Mouse (Mus musculus) midbrain, embryonic 13.5 days (tissue): ENCODE measurements around the gene Rap1gap2. TPM values are rescaled to one million over a fixed set of nuclear protein-coding genes. Genes with fewer than 3 reads are reported as not detected.

ENCODE experiments used
- ATAC-seq: fragments of 200-750 bp; cut with Nextera tagmentation; 2 replicates; pipeline ENCODE4 v1.8.0; 2017; ENCODE audit warnings: mild to moderate bottlenecking, moderate TSS enrichment, moderate library complexity
- H3K27ac ChIP-seq: fragments of 300-500 bp; sonication (generic); 2 replicates; pipeline ENCODE4 v1.5.1; 2015; ENCODE audit warnings: inconsistent platforms, mild to moderate bottlenecking, moderate library complexity
- H3K27me3 ChIP-seq: fragments of 300-500 bp; sonication (generic); 2 replicates; pipeline ENCODE4 v1.6.1; 2015; ENCODE audit warnings: mild to moderate bottlenecking, inconsistent platforms
- H3K36me3 ChIP-seq: fragments of 300-500 bp; sonication (generic); 2 replicates; pipeline ENCODE4 v1.6.1; 2015; ENCODE audit warnings: mild to moderate bottlenecking, inconsistent platforms
- H3K4me1 ChIP-seq: fragments of 300-500 bp; sonication (generic); replicated peaks from 2 replicates; pipeline ENCODE4 v1.6.1; 2015; ENCODE audit warnings: inconsistent platforms
- H3K4me2 ChIP-seq: fragments of 300-500 bp; sonication (generic); replicated peaks from 2 replicates; pipeline ENCODE4 v1.6.1; 2015; ENCODE audit warnings: moderate library complexity, mild to moderate bottlenecking, inconsistent platforms
- H3K4me3 ChIP-seq: fragments of 300-500 bp; sonication (generic); replicated peaks from 2 replicates; pipeline ENCODE4 v1.5.1; 2015; ENCODE audit warnings: mild to moderate bottlenecking, inconsistent platforms
- H3K9ac ChIP-seq: fragments of 300-500 bp; sonication (generic); replicated peaks from 2 replicates; pipeline ENCODE4 v1.6.1; 2015; ENCODE audit warnings: mild to moderate bottlenecking, inconsistent platforms
- H3K9me3 ChIP-seq: fragments of 300-500 bp; sonication (generic); 2 replicates; pipeline ENCODE4 v1.6.1; 2016; ENCODE audit warnings: mild to moderate bottlenecking, inconsistent platforms
- WGBS: fragments of 180-500 bp; shearing (Covaris S2); methylation state at CpG from one replicate; pipeline ENCODE4 v1.1.7; 2015; 5-methylcytosine and 5-hydroxymethylcytosine counted together
- polyA plus RNA-seq: library from polyadenylated mRNA; unstranded; fragments of >200 nt; fragmentation: Nextera tagmentation; extraction: Ambion mirVana; gene quantifications from 2 replicates; pipeline ENCODE4 v1.2.1, GENCODE M21; 2015

Rap1gap2 gene
- polyA plus RNA-seq, 1 experiment from 2014 or later, result 7.3 TPM

- Histone ChIP-seq H3K9me3 (no peaks in the 10 kb centered on the region), H3K4me1 (peaks cover 10% of the 10 kb centered on the region), H3K36me3 (no peaks in the 10 kb centered on the region), H3K9ac (peak within 1 kb of the TSS; percentile 80), H3K4me3 (peak within 1 kb of the TSS; percentile 71), H3K4me2 (peak within 1 kb of the TSS; percentile 79), H3K27me3 (peaks cover 34% of the 10 kb centered on the region), H3K27ac (no peak within 1 kb of the TSS)
- under 1% methylated on average over 56 of the region's 63 CpGs for WGBS
- peak; percentile 87 for ATAC-seq
These were observed 8.7 kb upstream of the Rap1gap2 start, which contains the start of gene Ccdc92b for GRCm38 (mm10) chr11:74619201-74619955. Gene Ccdc92b (plus strand): TSS chr11:74619605.

- Histone ChIP-seq H3K4me3 (no peak overlapping the region), H3K9me3 (no peaks in the 10 kb centered on the region), H3K27ac (no peak overlapping the region), H3K36me3 (no peaks in the 10 kb centered on the region), H3K27me3 (peaks cover 53% of the 10 kb centered on the region), H3K4me1 (peaks cover 15% of the 10 kb centered on the region), H3K4me2 (no peak overlapping the region), H3K9ac (no peak overlapping the region)
- no peak for ATAC-seq
- 60% methylated on average over 5 of the region's 5 CpGs for WGBS
These were observed 4.9 kb upstream of the Rap1gap2 start for GRCm38 (mm10) chr11:74615571-74615970.

GRCm38 (mm10) chr11:74613428-74613827 is 2.7 kb upstream of the Rap1gap2 start:
- Histone ChIP-seq H3K9me3 (no peaks in the 10 kb centered on the region), H3K27me3 (peaks cover 65% of the 10 kb centered on the region), H3K4me1 (peaks cover 9% of the 10 kb centered on the region), H3K9ac (no peak overlapping the region), H3K4me2 (no peak overlapping the region), H3K36me3 (no peaks in the 10 kb centered on the region), H3K4me3 (no peak overlapping the region), H3K27ac (no peak overlapping the region)
- ATAC-seq, result no peak
- WGBS, result 69% methylated on average over 4 of the region's 4 CpGs

- H3K9me3 ChIP-seq, result no peaks in the 10 kb centered on the region
- H3K4me2 ChIP-seq, result peak overlapping the region; percentile 85
- ATAC-seq, result no peak
- H3K27ac ChIP-seq, result no peak overlapping the region
- peaks cover 9% of the 10 kb centered on the region for H3K4me1 ChIP-seq
- no peak overlapping the region for H3K9ac ChIP-seq
- WGBS, result 24% methylated on average over 7 of the region's 7 CpGs
- no peak overlapping the region for H3K4me3 ChIP-seq
- H3K36me3 ChIP-seq, result no peaks in the 10 kb centered on the region
- peaks cover 60% of the 10 kb centered on the region for H3K27me3 ChIP-seq
These were observed 722 bp upstream of the Rap1gap2 start for GRCm38 (mm10) chr11:74611437-74611836.

- H3K27me3 ChIP-seq, result peaks cover 54% of the 10 kb centered on the region
- H3K4me1 ChIP-seq, result peaks cover 9% of the 10 kb centered on the region
- H3K9ac ChIP-seq, result no peak overlapping the region
- ATAC-seq, result no peak
- no peak overlapping the region for H3K27ac ChIP-seq
- H3K9me3 ChIP-seq, result no peaks in the 10 kb centered on the region
- H3K4me2 ChIP-seq, result peak overlapping the region; percentile 85
- no peaks in the 10 kb centered on the region for H3K36me3 ChIP-seq
- 20% methylated on average over 5 of the region's 5 CpGs for WGBS
- H3K4me3 ChIP-seq, result peak overlapping the region; percentile 46; the same call in 1 of the 2 replicates
These were observed 647 bp downstream of the Rap1gap2 start for GRCm38 (mm10) chr11:74610068-74610467.

- Histone ChIP-seq H3K27ac (no peak overlapping the region), H3K4me3 (no peak overlapping the region), H3K9ac (no peak overlapping the region), H3K4me1 (no peaks in the 10 kb centered on the region), H3K36me3 (no peaks in the 10 kb centered on the region), H3K9me3 (no peaks in the 10 kb centered on the region), H3K27me3 (no peaks in the 10 kb centered on the region), H3K4me2 (no peak overlapping the region)
- no peak for ATAC-seq
- 84% methylated on average over 1 of the region's 1 CpGs for WGBS
These were observed 8.4 kb downstream of the Rap1gap2 start for GRCm38 (mm10) chr11:74602286-74602685.

GRCm38 (mm10) chr11:74597990-74598337 is 12.8 kb downstream of the Rap1gap2 start:
- no peaks in the 10 kb centered on the region for H3K27me3 ChIP-seq
- no peak for ATAC-seq
- no peak overlapping the region for H3K9ac ChIP-seq
- H3K36me3 ChIP-seq, result no peaks in the 10 kb centered on the region
- no peak overlapping the region for H3K27ac ChIP-seq
- no peak overlapping the region for H3K4me2 ChIP-seq
- H3K4me3 ChIP-seq, result no peak overlapping the region
- H3K4me1 ChIP-seq, result no peaks in the 10 kb centered on the region
- no peaks in the 10 kb centered on the region for H3K9me3 ChIP-seq

- ATAC-seq, result no peak
- Histone ChIP-seq H3K27ac (no peak overlapping the region), H3K36me3 (no peaks in the 10 kb centered on the region), H3K9ac (no peak overlapping the region), H3K4me3 (no peak overlapping the region), H3K27me3 (peaks cover under 1% of the 10 kb centered on the region; the same call in 1 of the 2 replicates), H3K9me3 (no peaks in the 10 kb centered on the region), H3K4me2 (no peak overlapping the region), H3K4me1 (no peaks in the 10 kb centered on the region)
- 80% methylated on average over 4 of the region's 4 CpGs for WGBS
These were observed 13.3 kb downstream of the Rap1gap2 start for GRCm38 (mm10) chr11:74597283-74597989.

GRCm38 (mm10) chr11:74592246-74592645 is 18.5 kb downstream of the Rap1gap2 start:
- WGBS, result 80% methylated on average over 3 of the region's 3 CpGs
- H3K9ac ChIP-seq, result no peak overlapping the region
- H3K4me1 ChIP-seq, result peaks cover 21% of the 10 kb centered on the region
- H3K27me3 ChIP-seq, result peaks cover 46% of the 10 kb centered on the region
- H3K4me2 ChIP-seq, result no peak overlapping the region
- no peaks in the 10 kb centered on the region for H3K9me3 ChIP-seq
- H3K36me3 ChIP-seq, result no peaks in the 10 kb centered on the region
- no peak for ATAC-seq
- no peak overlapping the region for H3K27ac ChIP-seq
- no peak overlapping the region for H3K4me3 ChIP-seq

- Histone ChIP-seq H3K36me3 (no peaks in the 10 kb centered on the region), H3K4me2 (peak overlapping the region; percentile 61), H3K4me1 (peaks cover 29% of the 10 kb centered on the region), H3K9ac (peak overlapping the region; percentile 72), H3K27ac (peak overlapping the region; percentile 80), H3K9me3 (no peaks in the 10 kb centered on the region), H3K27me3 (peaks cover 49% of the 10 kb centered on the region), H3K4me3 (peak overlapping the region; percentile 50)
- 25% methylated on average over 13 of the region's 13 CpGs for WGBS
- ATAC-seq, result no peak
These were observed 20.0 kb downstream of the Rap1gap2 start for GRCm38 (mm10) chr11:74590691-74591090.

GRCm38 (mm10) chr11:74590239-74590596 is 20.5 kb downstream of the Rap1gap2 start:
- H3K9ac ChIP-seq, result peak overlapping the region; percentile 72
- ATAC-seq, result no peak
- peak overlapping the region; percentile 50 for H3K4me3 ChIP-seq
- H3K9me3 ChIP-seq, result no peaks in the 10 kb centered on the region
- WGBS, result under 1% methylated on average over 24 of the region's 25 CpGs
- H3K36me3 ChIP-seq, result no peaks in the 10 kb centered on the region
- H3K27ac ChIP-seq, result peak overlapping the region; percentile 80
- H3K4me1 ChIP-seq, result peaks cover 30% of the 10 kb centered on the region
- H3K27me3 ChIP-seq, result peaks cover 49% of the 10 kb centered on the region
- peak overlapping the region; percentile 61 for H3K4me2 ChIP-seq

- Histone ChIP-seq H3K9me3 (no peaks in the 10 kb centered on the region), H3K9ac (peak overlapping the region; percentile 72), H3K4me2 (peak overlapping the region; percentile 61), H3K27ac (peak overlapping the region; percentile 80), H3K36me3 (no peaks in the 10 kb centered on the region), H3K4me1 (peaks cover 30% of the 10 kb centered on the region), H3K27me3 (peaks cover 49% of the 10 kb centered on the region), H3K4me3 (peak overlapping the region; percentile 50)
- peak; percentile 86 for ATAC-seq
- WGBS, result 5% methylated on average over 48 of the region's 66 CpGs
These were observed 21.1 kb downstream of the Rap1gap2 start for GRCm38 (mm10) chr11:74589401-74590238.
